Mouse (Mus musculus) liver, embryonic 16.5 days (tissue): ENCODE data around the gene Pmch. TPM values are rescaled to one million over a fixed set of nuclear protein-coding genes. Genes with fewer than 3 reads are reported as not detected.

Experiments
- ATAC-seq: fragments of 200-750 bp; cut with Nextera tagmentation; 2 replicates; pipeline ENCODE4 v1.8.0; 2017; ENCODE audit warnings: low read depth, mild to moderate bottlenecking, moderate number of reproducible peaks, moderate library complexity
- H3K27ac ChIP-seq: fragments of 300-500 bp; sonication (generic); 2 replicates; pipeline ENCODE4 v1.5.1; 2014; ENCODE audit warnings: mild to moderate bottlenecking, low read length
- H3K27me3 ChIP-seq: fragments of 300-500 bp; sonication (generic); 2 replicates; pipeline ENCODE4 v1.6.1; 2014; ENCODE audit warnings: low read depth, low read length, mixed read lengths; ENCODE audit not compliant: control insufficient read depth, insufficient read depth
- H3K36me3 ChIP-seq: fragments of 300-500 bp; sonication (generic); 2 replicates; pipeline ENCODE4 v1.6.1; 2014; ENCODE audit warnings: mild to moderate bottlenecking; ENCODE audit not compliant: control insufficient read depth, insufficient read depth
- H3K4me1 ChIP-seq: fragments of 300-500 bp; sonication (generic); 2 replicates; pipeline ENCODE4 v1.6.1; 2014; ENCODE audit warnings: low read depth, low read length, mixed read lengths; ENCODE audit not compliant: control insufficient read depth
- H3K4me2 ChIP-seq: fragments of 300-500 bp; sonication (generic); 2 replicates; pipeline ENCODE4 v1.6.1; 2014; ENCODE audit warnings: low read depth, low read length, mixed read lengths
- H3K4me3 ChIP-seq: fragments of 300-500 bp; sonication (generic); 2 replicates; pipeline ENCODE4 v1.5.1; 2014; ENCODE audit warnings: low read depth, mild to moderate bottlenecking, low read length
- H3K9ac ChIP-seq: fragments of 300-500 bp; sonication (generic); 2 replicates; pipeline ENCODE4 v1.6.1; 2014; ENCODE audit warnings: low read depth, low read length
- H3K9me3 ChIP-seq: fragments of 300-500 bp; sonication (generic); replicated peaks from 2 replicates; pipeline ENCODE4 v1.6.1; 2016; ENCODE audit warnings: low read length; ENCODE audit not compliant: control insufficient read depth
- WGBS: fragments of 180-500 bp; shearing (Covaris S2); extraction: QIAGEN DNeasy Blood & Tissue Kit; methylation state at CpG from one replicate; pipeline ENCODE4 v1.1.7; 2014; ENCODE audit not compliant: insufficient replicate concordance; 5-methylcytosine and 5-hydroxymethylcytosine counted together
- polyA plus RNA-seq: library from polyadenylated mRNA; unstranded; fragments of >200 nt; fragmentation: Nextera tagmentation; extraction: Ambion mirVana; gene quantifications from 2 replicates; pipeline ENCODE4 v1.2.1, GENCODE M21; 2015

The Pmch gene
- polyA plus RNA-seq, 1 experiment from 2014 or later = 0.40 TPM

- Histone ChIP-seq H3K4me3 (no peak overlapping the region), H3K27ac (no peak overlapping the region), H3K4me1 (no peaks in the 10 kb centered on the region), H3K9me3 (no peaks in the 10 kb centered on the region), H3K27me3 (no peaks in the 10 kb centered on the region), H3K4me2 (no peak overlapping the region), H3K36me3 (no peaks in the 10 kb centered on the region; the same call in none of the 2 replicates), H3K9ac (no peak overlapping the region)
- ATAC-seq = no peak
- 73% methylated on average over 2 of the region's 2 CpGs for WGBS
Observed at GRCm38 (mm10) chr10:88113290-88113689, 22.4 kb downstream of the Pmch start.

- H3K4me1 ChIP-seq = no peaks in the 10 kb centered on the region
- H3K9me3 ChIP-seq = no peaks in the 10 kb centered on the region
- H3K4me2 ChIP-seq = no peak overlapping the region
- no peaks in the 10 kb centered on the region; the same call in 1 of the 2 replicates for H3K36me3 ChIP-seq
- H3K27ac ChIP-seq = no peak overlapping the region
- no peak for ATAC-seq
- H3K4me3 ChIP-seq = no peak overlapping the region
- H3K9ac ChIP-seq = no peak overlapping the region
- H3K27me3 ChIP-seq = no peaks in the 10 kb centered on the region
Observed at GRCm38 (mm10) chr10:88119721-88120120, 28.8 kb downstream of the Pmch start.

- no peak for ATAC-seq
- no peak overlapping the region for H3K27ac ChIP-seq
- H3K4me1 ChIP-seq = no peaks in the 10 kb centered on the region
- 89% methylated on average over 16 of the region's 16 CpGs for WGBS
- H3K9ac ChIP-seq = no peak overlapping the region
- no peak overlapping the region for H3K4me3 ChIP-seq
- H3K9me3 ChIP-seq = no peaks in the 10 kb centered on the region
- no peaks in the 10 kb centered on the region for H3K27me3 ChIP-seq
- H3K36me3 ChIP-seq = no peaks in the 10 kb centered on the region
- no peak overlapping the region for H3K4me2 ChIP-seq
Observed at GRCm38 (mm10) chr10:88135630-88136029, 44.8 kb downstream of the Pmch start.

Other genes with a start within 250 kb of the Pmch start
- gene Igf1, start 232.8 kb upstream of the Pmch start, polyA plus RNA-seq = 12.9 and 16.0 TPM in 2 replicates
- 11.2 and 14.1 TPM in 2 replicates for gene Parpbp, start 55.9 kb downstream of the Pmch start, polyA plus RNA-seq
- gene Nup37, start 55.9 kb downstream of the Pmch start, polyA plus RNA-seq = 22.9 and 26.6 TPM in 2 replicates
- gene Washc3, start 110.0 kb downstream of the Pmch start, polyA plus RNA-seq = 23.8 and 25.4 TPM in 2 replicates